Mouse (Mus musculus) brain, embryonic 14.5 days (tissue): ENCODE measurements at regions not wholly inside any gene's neighbourhood (a gene's known extent, or its start where the extent isn't known, plus 50 kb on each side); places are given as distances from the start of the nearest gene placed in this dataset.

Experiments
- CTCF ChIP-seq: fragments of 200-500 bp; IDR thresholded peaks from 2 replicates; pipeline ENCODE4 v1.5.1; 2012; ENCODE audit warnings: inconsistent platforms, mild to moderate bottlenecking, moderate library complexity, borderline replicate concordance; ENCODE audit not compliant: insufficient read depth, insufficient read length; ENCODE audit errors: extremely low read depth
- POLR2A ChIP-seq: fragments of 200-500 bp; IDR thresholded peaks from 2 replicates; pipeline ENCODE4 v1.6.1; 2012; ENCODE audit warnings: mild to moderate bottlenecking, inconsistent platforms, borderline replicate concordance; ENCODE audit not compliant: poor library complexity, insufficient read depth, insufficient read length, severe bottlenecking; ENCODE audit errors: extremely low read depth

DNA sequence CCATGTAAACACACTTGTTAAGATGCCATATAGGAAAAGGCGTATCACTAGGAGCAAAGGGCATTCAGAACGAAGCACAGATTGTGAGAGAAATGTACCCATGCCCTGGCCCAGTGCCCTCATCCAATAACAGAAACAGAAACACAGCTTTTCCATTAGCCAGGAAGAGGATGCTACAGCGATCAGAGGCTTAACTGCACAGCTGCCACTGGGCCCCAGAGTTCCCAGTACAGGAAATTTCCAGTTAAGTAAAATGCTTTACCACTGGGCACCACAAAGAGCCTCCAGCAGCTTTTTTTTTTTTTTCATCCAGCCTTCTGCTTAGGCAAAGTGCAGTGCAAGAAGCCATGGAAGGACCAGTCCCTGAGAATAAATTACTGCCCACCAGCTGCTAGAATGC, 325.6 kb upstream of the Arid1b start:
- TF ChIP-seq CTCF (no peak), POLR2A (no peak)
